Mouse (Mus musculus) lung, postnatal 25 days (tissue): ENCODE measurements around the gene 2900026A02Rik.

Source experiments
- DNase-seq: peaks from one replicate; pipeline ENCODE4 v3.0.0; 2022; ENCODE audit warnings: low spot score

The 2900026A02Rik gene

DNA sequence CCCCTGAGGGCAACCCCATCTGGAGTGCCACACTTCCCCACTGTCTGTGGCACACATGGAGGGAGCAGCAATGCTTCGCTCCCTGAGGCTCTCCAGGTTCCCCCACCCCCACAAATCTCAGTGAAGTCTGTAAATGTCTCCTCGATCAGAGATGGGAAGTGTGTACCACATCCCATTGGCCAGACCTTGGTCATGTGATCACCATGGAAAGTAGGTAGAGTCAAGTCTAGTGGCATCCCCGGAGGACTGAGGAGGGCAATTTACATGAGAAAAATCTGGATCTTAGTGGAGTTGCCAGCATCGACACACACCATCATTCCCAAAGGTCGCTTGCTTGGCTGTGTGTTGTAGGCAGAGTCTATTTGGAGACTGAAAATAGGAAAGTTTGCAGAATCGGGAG is 182.4 kb downstream of the 2900026A02Rik start:
- no peak for DNase-seq
